Mouse (Mus musculus) lung, adult 18-20 months (tissue): ENCODE results near the gene Insig1.

Source experiments
- DNase-seq, 2 experiments: peaks; one replicate each; pipeline ENCODE4 v3.0.0; 2022; ENCODE audit warnings: mixed read lengths in 2 of 2

Gene Insig1

GRCm38 (mm10) chr5:28070828-28071455 is at the start of gene Insig1:
Insig1 (plus strand) TSS chr5:28071363.
- DNase-seq, result peak; percentile 98

GRCm38 (mm10) chr5:28023452-28023851 is 47.7 kb upstream of the Insig1 start:
- no peak for DNase-seq

GRCm38 (mm10) chr5:28031577-28032236 is 39.5 kb upstream of the Insig1 start:
- DNase-seq, result no peak

GRCm38 (mm10) chr5:28032866-28033265 is 38.3 kb upstream of the Insig1 start:
- DNase-seq, result no peak

GRCm38 (mm10) chr5:28033281-28033680 is 37.9 kb upstream of the Insig1 start:
- DNase-seq, result no peak

- DNase-seq, result no peak
Observed at GRCm38 (mm10) chr5:28033826-28034225, 37.3 kb upstream of the Insig1 start.

- no peak for DNase-seq
Observed at GRCm38 (mm10) chr5:28036011-28036410, 35.2 kb upstream of the Insig1 start.

- DNase-seq, result no peak
Observed at GRCm38 (mm10) chr5:28036518-28036917, 34.6 kb upstream of the Insig1 start.

GRCm38 (mm10) chr5:28037172-28037591 is 34.0 kb upstream of the Insig1 start:
- DNase-seq, result peak; percentile 85 to 90

- peak; percentile 76 to 84 for DNase-seq
Observed at GRCm38 (mm10) chr5:28037639-28038038, 33.5 kb upstream of the Insig1 start.

- DNase-seq, result peak; percentile 92 to 93
Observed at GRCm38 (mm10) chr5:28038115-28038514, 33.0 kb upstream of the Insig1 start.

GRCm38 (mm10) chr5:28039746-28040655 is 31.2 kb upstream of the Insig1 start:
- peak in 1 of 2 experiments; percentile 42 for DNase-seq

GRCm38 (mm10) chr5:28040726-28041125 is 30.4 kb upstream of the Insig1 start:
- DNase-seq, result peak in 1 of 2 experiments; percentile 13

GRCm38 (mm10) chr5:28042021-28042420 is 29.1 kb upstream of the Insig1 start:
- DNase-seq, result no peak

GRCm38 (mm10) chr5:28042779-28043178 is 28.4 kb upstream of the Insig1 start:
- DNase-seq, result peak; percentile 16 to 48

GRCm38 (mm10) chr5:28043386-28043785 is 27.8 kb upstream of the Insig1 start:
- no peak for DNase-seq

- no peak for DNase-seq
Observed at GRCm38 (mm10) chr5:28046966-28047365, 24.2 kb upstream of the Insig1 start.

- no peak for DNase-seq
Observed at GRCm38 (mm10) chr5:28047961-28048360, 23.2 kb upstream of the Insig1 start.

GRCm38 (mm10) chr5:28055450-28055849 is 15.7 kb upstream of the Insig1 start:
- DNase-seq, result peak; percentile 71 to 81

- no peak for DNase-seq
Observed at GRCm38 (mm10) chr5:28056877-28057276, 14.3 kb upstream of the Insig1 start.

GRCm38 (mm10) chr5:28060506-28060905 is 10.7 kb upstream of the Insig1 start:
- peak; percentile 55 to 65 for DNase-seq

GRCm38 (mm10) chr5:28061011-28061410 is 10.2 kb upstream of the Insig1 start:
- peak; percentile 55 to 59 for DNase-seq

- no peak for DNase-seq
Observed at GRCm38 (mm10) chr5:28063989-28064624, 7.1 kb upstream of the Insig1 start.
